Mouse (Mus musculus): Measurements from ENCODE around the gene Atp13a2. TPM values are rescaled to one million over a fixed set of nuclear protein-coding genes. Genes with fewer than 3 reads are reported as not detected.

The Atp13a2 gene
- total and polyA plus RNA-seq, 3 experiments, result 29.0 to 65.4 TPM; not detected in 1

- H3K9me3 ChIP-seq (replicated peaks; ENCODE audit: insufficient read depth, low read length), result no peaks in the 10 kb centered on the region
- no peak overlapping the region for H3K27ac ChIP-seq (ENCODE audit: control insufficient read depth, low read depth, low read length)
- TF ChIP-seq ZC3H11A (IDR thresholded peaks at IDR 0.05; ENCODE audit: low read depth, low read length) (no peak), NELFE (IDR thresholded peaks at IDR 0.05; ENCODE audit: low read depth, low read length) (no peak), NRF1 (IDR thresholded peaks at IDR 0.05; ENCODE audit: insufficient read depth, low read depth, low read length, poor library complexity, severe bottlenecking) (no peak), EP300 (IDR thresholded peaks at IDR 0.05; ENCODE audit: low read depth in 1 of 2, low read length in 2 of 2) (no peak), HCFC1 (IDR thresholded peaks at IDR 0.05; ENCODE audit: low read depth, low read length) (no peak), POLR2AphosphoS2 (IDR thresholded peaks at IDR 0.05; ENCODE audit: low read length) (no peak), GABPA (IDR thresholded peaks at IDR 0.05; ENCODE audit: low read depth, low read length) (no peak), E2F4 (IDR thresholded peaks at IDR 0.05; ENCODE audit: borderline replicate concordance, low read depth, low read length) (no peak), RCOR1 (IDR thresholded peaks at IDR 0.05; ENCODE audit: low read depth, low read length) (no peak), MAFK (IDR thresholded peaks at IDR 0.05; ENCODE audit: borderline replicate concordance, low read depth, low read length) (no peak), SIN3A (IDR thresholded peaks at IDR 0.05; ENCODE audit: low read length) (no peak), POLR2AphosphoS5 (IDR thresholded peaks at IDR 0.05; ENCODE audit: borderline replicate concordance, low read depth, low read length) (no peak)
- H3K79me2 ChIP-seq (ENCODE audit: control insufficient read depth, insufficient read depth, low read length, poor library complexity), result no peaks in the 10 kb centered on the region
- no peak for DNase-seq (ENCODE audit: low read depth, low spot score)
- peaks cover 0 to 2% of the 10 kb centered on the region in 2 experiments; a peak in 1 of 4 replicates for H3K36me3 ChIP-seq (ENCODE audit: control insufficient read depth in 1 of 2, insufficient read depth in 2 of 2, low read length in 2 of 2)
- H3K27me3 ChIP-seq (ENCODE audit: control insufficient read depth in 1 of 2, insufficient read depth in 2 of 2, low read length in 2 of 2), result no peaks in the 10 kb centered on the region
- H3K4me3 ChIP-seq (ENCODE audit: control insufficient read depth in 1 of 2, insufficient read depth in 1 of 2, low read depth in 2 of 2, low read length in 2 of 2), result no peak overlapping the region
- H3K9ac ChIP-seq (ENCODE audit: control insufficient read depth, low read depth, low read length, poor library complexity, severe bottlenecking), result no peak overlapping the region
- no peaks in the 10 kb centered on the region for H3K4me1 ChIP-seq (ENCODE audit: control insufficient read depth in 1 of 2, insufficient read depth in 2 of 2, low read length in 2 of 2)
Measured at GRCm38 (mm10) chr4:140971691-140972090, 15.0 kb upstream of the Atp13a2 start.

- Histone ChIP-seq H3K79me2 (ENCODE audit: control insufficient read depth, insufficient read depth, low read length, poor library complexity) (no peaks in the 10 kb centered on the region), H3K4me3 (ENCODE audit: control insufficient read depth in 1 of 2, insufficient read depth in 1 of 2, low read depth in 2 of 2, low read length in 2 of 2) (no peak overlapping the region), H3K27me3 (ENCODE audit: control insufficient read depth in 1 of 2, insufficient read depth in 2 of 2, low read length in 2 of 2) (no peaks in the 10 kb centered on the region), H3K9ac (ENCODE audit: control insufficient read depth, low read depth, low read length, poor library complexity, severe bottlenecking) (no peak overlapping the region), H3K36me3 (ENCODE audit: control insufficient read depth in 1 of 2, insufficient read depth in 2 of 2, low read length in 2 of 2) (peaks cover 4 to 9% of the 10 kb centered on the region in 2 experiments; a peak in 3 of 4 replicates), H3K4me1 (ENCODE audit: control insufficient read depth in 1 of 2, insufficient read depth in 2 of 2, low read length in 2 of 2) (peaks cover 0 to 13% of the 10 kb centered on the region in 2 experiments; a peak in 3 of 4 replicates), H3K27ac (ENCODE audit: control insufficient read depth, low read depth, low read length) (no peak overlapping the region), H3K9me3 (replicated peaks; ENCODE audit: insufficient read depth, low read length) (no peaks in the 10 kb centered on the region)
- TF ChIP-seq ZKSCAN1 (IDR thresholded peaks at IDR 0.05; ENCODE audit: low read depth, low read length), result no peak
- TF ChIP-seq RCOR1 (IDR thresholded peaks at IDR 0.05; ENCODE audit: low read depth, low read length), result no peak
- no peak for DNase-seq (ENCODE audit: low read depth, low spot score)
Measured at GRCm38 (mm10) chr4:140974408-140974807, 12.3 kb upstream of the Atp13a2 start.

GRCm38 (mm10) chr4:140975356-140975755 is 11.3 kb upstream of the Atp13a2 start:
- peaks cover 0 to 13% of the 10 kb centered on the region in 2 experiments; a peak in 3 of 4 replicates for H3K4me1 ChIP-seq (ENCODE audit: control insufficient read depth in 1 of 2, insufficient read depth in 2 of 2, low read length in 2 of 2)
- no peak overlapping the region for H3K4me3 ChIP-seq (ENCODE audit: control insufficient read depth in 1 of 2, insufficient read depth in 1 of 2, low read depth in 2 of 2, low read length in 2 of 2)
- H3K27ac ChIP-seq (ENCODE audit: control insufficient read depth, low read depth, low read length), result no peak overlapping the region

More at GRCm38 (mm10) chr4:140975356-140975755, 11.3 kb upstream of the Atp13a2 start:
- Histone ChIP-seq H3K9ac (ENCODE audit: control insufficient read depth, low read depth, low read length, poor library complexity, severe bottlenecking) (no peak overlapping the region), H3K27me3 (ENCODE audit: control insufficient read depth in 1 of 2, insufficient read depth in 2 of 2, low read length in 2 of 2) (no peaks in the 10 kb centered on the region), H3K9me3 (replicated peaks; ENCODE audit: insufficient read depth, low read length) (no peaks in the 10 kb centered on the region), H3K79me2 (ENCODE audit: control insufficient read depth, insufficient read depth, low read length, poor library complexity) (no peaks in the 10 kb centered on the region), H3K36me3 (ENCODE audit: control insufficient read depth in 1 of 2, insufficient read depth in 2 of 2, low read length in 2 of 2) (peaks cover 4 to 9% of the 10 kb centered on the region in 2 experiments; a peak in 3 of 4 replicates)
- TF ChIP-seq CHD1 (IDR thresholded peaks at IDR 0.05; ENCODE audit: low read depth, low read length) (no peak), MXI1 (IDR thresholded peaks at IDR 0.05; ENCODE audit: low read depth, low read length) (no peak), KAT2A (conservative IDR thresholded peaks at IDR 0.05; ENCODE audit: low read depth, low read length) (no peak), E2F4 (IDR thresholded peaks at IDR 0.05; ENCODE audit: borderline replicate concordance, low read depth, low read length) (no peak), HCFC1 (IDR thresholded peaks at IDR 0.05; ENCODE audit: low read depth, low read length) (no peak), JUND (IDR thresholded peaks at IDR 0.05; ENCODE audit: low read depth, low read length) (no peak), SIN3A (IDR thresholded peaks at IDR 0.05; ENCODE audit: low read length) (no peak), TCF12 (IDR thresholded peaks at IDR 0.05; ENCODE audit: low read depth, low read length) (no peak), MAZ (IDR thresholded peaks at IDR 0.05; ENCODE audit: low read depth, low read length) (no peak), RAD21 (IDR thresholded peaks at IDR 0.05; ENCODE audit: low read depth, low read length) (no peak), ZC3H11A (IDR thresholded peaks at IDR 0.05; ENCODE audit: low read depth, low read length) (no peak), MYC (IDR thresholded peaks at IDR 0.05; ENCODE audit: low read depth, low read length) (no peak)
- DNase-seq (ENCODE audit: low read depth, low spot score), result no peak

All from MEL (cell line).